13 mouse cellular contexts compared by ENCODE assay signal in the genomic region with DNA sequence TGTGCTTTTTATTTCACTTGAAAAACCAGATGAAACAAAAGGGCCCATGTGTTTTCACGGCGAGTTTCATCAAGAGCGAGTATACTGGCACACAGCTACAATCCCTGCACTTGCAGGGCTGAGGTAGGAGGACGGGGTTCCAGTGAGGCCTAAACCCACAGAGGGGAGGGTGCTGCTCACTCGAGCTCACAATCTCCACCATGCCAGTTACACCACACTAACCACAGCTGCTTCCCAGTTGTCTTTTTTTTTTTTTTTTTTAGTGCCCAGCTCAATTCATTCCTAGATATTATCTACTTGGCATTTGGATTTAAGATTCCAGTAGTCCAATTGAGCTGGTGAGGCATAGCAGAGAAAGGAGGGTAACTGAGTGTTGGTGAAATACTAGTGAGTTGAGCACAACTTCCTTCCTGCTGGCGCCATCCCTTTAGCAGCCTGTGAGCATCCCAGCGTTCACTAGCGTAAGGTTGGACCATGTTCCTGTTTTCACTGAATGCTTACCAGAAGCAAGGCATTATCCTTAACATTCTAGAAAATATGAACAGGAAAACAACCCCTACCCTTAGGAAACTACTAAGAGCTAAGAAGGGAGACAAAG. TPM values are rescaled to one million over a fixed set of nuclear protein-coding genes. Genes with fewer than 3 reads are reported as not detected.
DNase-seq lines count a peak whose midpoint lies in the region; ATAC-seq and TF ChIP-seq lines count a peak whose summit lies in the region.
"Had no signal": no experiment of that assay in that cellular context is flagged by ENCODE, and none has a peak within 500 bp of the region (broad histone marks: within the 10 kb centered on the region; RNA-seq: fewer than 3 reads in every experiment).

No protein-coding gene starts in this region.

- H3K4me1 ChIP-seq in kidney, postnatal 0 days (replicated peaks; ENCODE audit: insufficient read depth, low read length) = peaks cover 10% of the 10 kb centered on the region
- H3K4me1 ChIP-seq in hindbrain, embryonic 13.5 days (replicated peaks) = peaks cover 48% of the 10 kb centered on the region

- no peaks in the 10 kb centered on the region for H3K27me3 ChIP-seq in kidney, postnatal 0 days (ENCODE audit: insufficient read depth, low read length)
- H3K27me3 ChIP-seq in hindbrain, embryonic 13.5 days = no peaks in the 10 kb centered on the region
- H3K27me3 ChIP-seq: lung, embryonic 15.5 days had no signal

- H3K9me3 ChIP-seq in kidney, postnatal 0 days (replicated peaks; ENCODE audit: low read length) = no peaks in the 10 kb centered on the region
- no peaks in the 10 kb centered on the region for H3K9me3 ChIP-seq in hindbrain, embryonic 13.5 days
- H3K9me3 ChIP-seq: lung, embryonic 15.5 days had no signal

- no peak overlapping the region for H3K9ac ChIP-seq in kidney, postnatal 0 days (ENCODE audit: low read depth, low read length)
- no peak overlapping the region for H3K9ac ChIP-seq in hindbrain, embryonic 13.5 days
- H3K9ac ChIP-seq: forebrain, postnatal 0 days; lung, embryonic 15.5 days had no signal

- H3K36me3 ChIP-seq in kidney, postnatal 0 days (ENCODE audit: insufficient read depth, low read length) = no peaks in the 10 kb centered on the region
- H3K36me3 ChIP-seq in hindbrain, embryonic 13.5 days = no peaks in the 10 kb centered on the region
- H3K36me3 ChIP-seq: lung, embryonic 15.5 days had no signal

- H3K4me3 ChIP-seq in kidney, postnatal 0 days (replicated peaks; ENCODE audit: low read depth, low read length) = no peak overlapping the region
- no peak overlapping the region for H3K4me3 ChIP-seq in hindbrain, embryonic 13.5 days
- H3K4me3 ChIP-seq: lung, embryonic 15.5 days had no signal

- no peak for DNase-seq in kidney, postnatal 0 days (ENCODE audit: low spot score)
- no peak for DNase-seq in kidney, adult 9 months
- peak; percentile 27 for DNase-seq in Muller cell, postnatal 12 days (ENCODE audit: inconsistent ontology term)
- DNase-seq in thymus, postnatal 10 days (ENCODE audit: low spot score in 2 of 2) = no peak
- no peak for DNase-seq in urinary bladder, postnatal 10 days (ENCODE audit: low spot score)
- DNase-seq in layer of hippocampus, postnatal 14 days (ENCODE audit: low spot score in 2 of 2) = no peak
- DNase-seq: cerebellum, adult 11-12 months; forebrain, postnatal 0 days; kidney, adult 11 months; thymus, postnatal 4 days had no signal

- peak overlapping the region; percentile 19; the same call in 1 of the 2 replicates for H3K27ac ChIP-seq in kidney, postnatal 0 days
- no peak overlapping the region for H3K27ac ChIP-seq in hindbrain, embryonic 13.5 days
- H3K27ac ChIP-seq: lung, embryonic 15.5 days had no signal

- WGBS in kidney, postnatal 0 days = 54% methylated on average over 8 of the region's 8 CpGs
- 78% methylated on average over 8 of the region's 8 CpGs for WGBS in hindbrain, embryonic 13.5 days

- TF ChIP-seq CTCF in kidney, postnatal 0 days (IDR thresholded peaks at IDR 0.05; ENCODE audit: low read depth) = no peak

- 0 out of 2 replicates have a peak overlapping the region, but pooled peaks have one; percentile 14 for H3K4me2 ChIP-seq in kidney, postnatal 0 days (ENCODE audit: low read length)
- H3K4me2 ChIP-seq in hindbrain, embryonic 13.5 days = peak overlapping the region; percentile 78
- H3K4me2 ChIP-seq: lung, embryonic 15.5 days had no signal

- ATAC-seq in kidney, postnatal 0 days (replicated peaks; ENCODE audit: low FRiP score, low read depth) = no peak
- ATAC-seq in hindbrain, embryonic 13.5 days (ENCODE audit: low FRiP score) = no peak
- peak; percentile 35 for ATAC-seq in megakaryocyte progenitor cell, adult 5-6 weeks (replicated peaks; ENCODE audit: poor library complexity)
- ATAC-seq: forebrain, postnatal 0 days had no signal

RNA-seq across cellular contexts. Expression of a gene that starts 2.5 kb away (rescaled TPM):
- 357 and 372 TPM in 2 replicates for polyA plus RNA-seq in kidney, postnatal 0 days (2015; fragmentation: Nextera tagmentation; extraction: Ambion mirVana)
- polyA plus RNA-seq in hindbrain, embryonic 13.5 days (2015; fragmentation: Nextera tagmentation; extraction: Ambion mirVana) = 198 TPM in 2 replicates
- 327 and 328 TPM in 2 replicates for total RNA-seq in megakaryocyte progenitor cell, adult 5-6 weeks (2015)
- total RNA-seq in megakaryocyte progenitor cell, adult 5-6 weeks (2017) = 142 and 176 TPM in 2 replicates
- 100 to 1,000 TPM; 146 to 156 TPM for total RNA-seq in layer of hippocampus, postnatal 14 days (2021)

RNA-seq across cellular contexts. Expression of a gene that starts 33.0 kb away (rescaled TPM):
- polyA plus RNA-seq in kidney, postnatal 0 days (2015; fragmentation: Nextera tagmentation; extraction: Ambion mirVana) = 15.5 and 16.4 TPM in 2 replicates
- polyA plus RNA-seq in hindbrain, embryonic 13.5 days (2015; fragmentation: Nextera tagmentation; extraction: Ambion mirVana) = 12.8 and 13.7 TPM in 2 replicates
- total RNA-seq in megakaryocyte progenitor cell, adult 5-6 weeks (2015) = 34.0 and 36.1 TPM in 2 replicates
- total RNA-seq in megakaryocyte progenitor cell, adult 5-6 weeks (2017) = 20.4 and 23.6 TPM in 2 replicates
- 10 to 100 TPM; 29.4 to 29.6 TPM for total RNA-seq in layer of hippocampus, postnatal 14 days (2021)
